Mouse (Mus musculus) embryonic fibroblast, embryonic 13.5 days (primary cell): ENCODE data around the gene Shroom3. TPM values are rescaled to one million over a fixed set of nuclear protein-coding genes. Genes with fewer than 3 reads are reported as not detected.

Source experiments
- H3K27ac ChIP-seq: 2 replicates; pipeline ENCODE4 v1.5.1; 2012; ENCODE audit warnings: low read length, control low read depth, inconsistent platforms; ENCODE audit not compliant: insufficient read depth
- H3K4me1 ChIP-seq: 2 replicates; pipeline ENCODE4 v1.6.1; 2011; ENCODE audit warnings: low read length; ENCODE audit not compliant: control insufficient read depth, insufficient read depth
- H3K4me3 ChIP-seq: 2 replicates; pipeline ENCODE4 v1.5.1; 2011; ENCODE audit warnings: mild to moderate bottlenecking, control low read depth, low read length; ENCODE audit not compliant: insufficient read depth
- CTCF ChIP-seq: IDR thresholded peaks from 2 replicates; pipeline ENCODE4 v1.5.1; 2011; ENCODE audit warnings: mild to moderate bottlenecking, control low read depth, low read length, moderate library complexity, borderline replicate concordance; ENCODE audit not compliant: insufficient read depth
- POLR2A ChIP-seq: IDR thresholded peaks from 2 replicates; pipeline ENCODE4 v1.6.1; 2011; ENCODE audit warnings: low read depth, mild to moderate bottlenecking, control low read depth, low read length, moderate library complexity
- polyA plus RNA-seq: library from polyadenylated mRNA; stranded (reverse); fragments of >200 nt; gene quantifications from 2 replicates; pipeline ENCODE4 v1.2.4, GENCODE M21; 2011; ENCODE audit warnings: low read depth; ENCODE audit not compliant: missing spikeins, insufficient read length

Gene Shroom3
- polyA plus RNA-seq, 1 experiment = 1.2 TPM

DNA sequence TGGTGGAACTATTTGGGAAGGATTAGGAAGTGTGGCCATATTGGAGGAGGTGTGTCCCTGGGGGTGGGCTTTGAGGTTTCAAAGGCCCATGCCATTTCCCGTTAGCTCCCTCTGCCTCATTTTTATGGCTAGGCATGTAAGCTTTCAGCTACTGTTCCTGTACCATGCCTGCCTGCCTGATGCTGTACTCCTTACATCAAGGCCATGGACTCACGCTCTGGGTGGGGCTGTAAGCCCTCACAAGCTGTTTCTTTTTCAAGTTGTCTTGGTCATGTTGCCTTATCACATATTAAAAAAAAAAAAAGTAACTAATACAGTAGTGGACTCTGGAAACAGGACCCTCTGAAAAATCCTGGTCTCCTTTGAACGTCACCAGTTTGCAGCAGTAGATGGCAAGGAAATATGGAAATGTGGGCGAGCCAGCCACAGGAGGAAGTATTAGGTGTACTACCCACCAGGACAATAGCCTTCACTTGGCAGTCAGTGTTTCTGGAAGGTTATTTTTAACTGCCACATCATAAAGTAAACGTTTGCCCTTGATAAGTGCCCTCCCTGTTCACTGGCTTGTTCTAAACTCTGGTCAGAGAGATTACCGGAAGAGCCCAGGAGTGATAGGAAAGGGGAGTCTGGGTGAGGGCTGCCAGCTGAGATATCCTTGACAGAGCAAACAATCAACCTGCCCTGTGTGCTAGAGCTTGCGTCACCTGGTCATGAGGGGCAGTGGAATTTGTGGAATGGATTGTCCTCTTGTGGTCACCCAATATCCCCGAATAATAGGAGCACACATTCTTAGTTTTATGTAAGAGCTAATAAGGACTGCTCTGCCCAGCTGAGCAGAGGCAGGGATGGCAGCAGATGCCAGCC is 62.4 kb downstream of the Shroom3 start:
- no peak for TF ChIP-seq CTCF
- TF ChIP-seq POLR2A = no peak
- Histone ChIP-seq H3K4me1 (no peaks in the 10 kb centered on the region), H3K27ac (no peak overlapping the region), H3K4me3 (no peak overlapping the region)

DNA sequence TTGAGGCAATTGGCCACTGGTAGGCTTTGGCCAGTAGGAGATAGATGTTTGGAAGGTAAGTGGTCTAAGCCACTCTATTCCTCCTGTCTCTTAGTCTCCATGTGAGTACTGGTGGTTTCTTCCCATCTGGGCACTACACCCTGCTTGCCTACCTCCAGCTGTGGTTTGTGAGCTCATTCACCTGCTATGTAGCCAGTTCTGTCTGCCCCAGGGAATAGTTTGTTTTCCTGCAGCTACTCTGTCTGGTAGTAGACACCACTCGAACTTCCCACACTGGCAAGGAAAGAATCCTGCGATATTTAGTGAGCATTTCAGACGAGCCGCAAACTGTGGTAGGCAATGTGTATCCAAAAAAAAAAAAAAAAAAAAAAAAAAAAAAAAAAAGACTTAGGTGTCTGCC is 68.3 kb downstream of the Shroom3 start:
- Histone ChIP-seq H3K4me3 (no peak overlapping the region), H3K4me1 (peaks cover 3% of the 10 kb centered on the region; the same call in 1 of the 2 replicates), H3K27ac (no peak overlapping the region)
- no peak for TF ChIP-seq CTCF
- TF ChIP-seq POLR2A = no peak

DNA sequence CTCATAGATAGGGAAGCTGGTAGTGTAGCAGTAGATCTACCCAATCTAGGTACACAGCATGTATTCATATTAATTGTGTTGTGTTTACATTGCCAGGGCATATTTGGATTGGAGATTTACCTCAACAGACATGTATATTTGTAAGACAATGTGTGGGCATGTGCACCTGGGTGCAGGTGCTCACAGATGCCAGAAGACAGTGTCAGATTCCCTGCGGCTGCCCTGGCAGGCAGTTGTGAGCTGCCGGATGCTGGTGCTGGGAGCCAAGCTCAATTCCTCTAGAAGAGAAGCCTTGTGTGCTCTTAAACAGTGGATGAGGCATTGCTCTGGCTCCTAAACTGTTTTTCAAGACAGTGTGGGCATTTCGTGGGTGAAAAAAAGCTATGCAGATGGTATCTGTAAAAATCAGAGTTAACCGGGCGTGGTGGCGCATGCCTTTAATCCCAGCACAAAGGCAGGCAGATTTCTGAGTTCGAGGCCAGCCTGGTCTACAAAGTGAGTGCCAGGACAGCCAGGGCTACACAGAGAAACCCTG is 72.1 kb downstream of the Shroom3 start:
- Histone ChIP-seq H3K27ac (no peak overlapping the region), H3K4me1 (peaks cover 3% of the 10 kb centered on the region; the same call in 1 of the 2 replicates), H3K4me3 (no peak overlapping the region)
- TF ChIP-seq CTCF (no peak), POLR2A (no peak)

DNA sequence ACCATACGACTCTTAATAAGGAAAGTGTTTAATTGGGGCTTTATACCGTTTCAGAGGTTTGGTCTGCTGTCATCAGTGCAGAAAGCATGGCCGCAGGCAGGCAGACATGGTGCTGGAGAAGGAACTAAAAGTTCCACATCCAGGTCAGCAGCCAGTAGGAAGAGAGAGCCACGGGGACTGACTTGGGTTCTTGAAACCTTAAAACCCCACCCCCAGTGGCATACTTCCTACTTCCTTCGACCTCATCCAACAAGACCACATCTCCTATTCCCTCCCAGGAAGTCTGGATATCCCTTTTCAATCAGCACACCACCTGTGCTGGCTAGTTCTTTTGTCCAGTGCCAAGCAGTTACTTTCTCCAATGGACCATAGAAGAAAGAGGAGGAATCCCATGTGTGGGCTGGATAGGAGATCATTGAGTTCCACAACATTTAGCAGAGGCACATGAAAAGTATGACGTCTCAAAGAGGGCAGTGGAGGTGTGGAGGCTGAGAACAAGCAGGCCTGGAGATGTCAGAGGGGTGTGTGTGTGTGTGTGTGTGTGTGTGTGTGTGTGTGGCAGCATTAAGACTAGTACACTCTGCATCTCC is 76.0 kb downstream of the Shroom3 start:
- peaks cover 8% of the 10 kb centered on the region for H3K4me1 ChIP-seq

DNA sequence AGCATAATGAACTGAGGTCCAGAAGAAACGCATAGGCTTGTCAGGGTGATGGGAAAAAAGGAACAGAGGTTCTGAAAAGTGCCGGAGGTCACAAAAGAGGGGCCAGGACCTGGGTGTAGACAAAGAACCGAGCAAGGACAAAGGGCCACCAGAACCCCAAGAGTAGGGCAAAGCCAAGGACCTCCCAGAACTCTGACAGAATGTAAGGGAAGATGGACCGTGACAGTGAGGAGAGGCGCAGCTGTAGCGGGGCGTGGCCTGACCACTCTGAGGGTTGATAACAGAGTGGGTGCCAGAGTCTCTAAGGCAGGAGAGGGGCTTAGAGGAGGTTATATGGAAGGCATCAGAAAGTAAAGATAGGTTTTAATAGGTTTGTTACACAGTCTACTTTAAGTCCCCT is 77.3 kb downstream of the Shroom3 start:
- no peak overlapping the region for H3K27ac ChIP-seq
- peaks cover 8% of the 10 kb centered on the region for H3K4me1 ChIP-seq
- TF ChIP-seq POLR2A (no peak), CTCF (no peak)
- H3K4me3 ChIP-seq = no peak overlapping the region

More for the DNA sequence above, 76.0 kb downstream of the Shroom3 start:
- no peak overlapping the region for H3K4me3 ChIP-seq
- no peak overlapping the region for H3K27ac ChIP-seq
- TF ChIP-seq CTCF (no peak), POLR2A (no peak)

DNA sequence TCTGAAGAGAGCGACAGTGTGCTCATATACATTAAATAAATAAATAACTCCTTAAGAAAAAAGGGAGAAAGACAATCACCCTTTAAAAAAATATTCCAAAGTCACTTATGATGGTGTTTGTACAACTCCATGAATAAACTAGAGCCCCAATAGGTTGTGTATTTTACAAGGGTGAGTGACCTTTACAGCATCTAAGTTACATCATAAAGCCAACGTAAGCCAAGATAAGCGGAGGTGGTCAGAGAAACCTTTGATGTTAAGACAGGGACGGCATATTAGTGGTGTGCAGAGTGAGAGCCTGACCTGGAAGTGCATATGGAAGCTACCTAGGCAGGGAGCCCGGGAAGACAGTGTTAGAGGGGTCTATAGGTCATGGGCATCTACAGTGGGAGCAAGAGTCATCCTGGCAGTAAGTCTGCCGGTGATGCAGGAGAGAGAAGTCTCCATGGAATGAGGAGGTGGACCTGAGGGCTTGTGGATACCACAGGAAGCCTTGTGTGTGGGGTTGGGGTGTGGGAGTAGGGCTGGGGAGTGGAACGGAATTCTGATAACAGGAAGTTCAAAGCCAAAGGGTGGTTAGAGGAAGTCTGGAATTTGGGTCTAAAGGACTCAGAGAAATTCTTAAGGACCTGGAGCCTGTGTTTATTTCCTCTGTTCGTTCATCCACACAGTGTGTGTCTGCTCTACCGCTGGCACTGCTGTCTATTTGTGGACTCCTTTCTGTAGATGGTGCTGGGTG is 78.5 kb downstream of the Shroom3 start:
- TF ChIP-seq CTCF = no peak
- TF ChIP-seq POLR2A = no peak
- Histone ChIP-seq H3K4me1 (peaks cover 8% of the 10 kb centered on the region), H3K27ac (no peak overlapping the region), H3K4me3 (no peak overlapping the region)

DNA sequence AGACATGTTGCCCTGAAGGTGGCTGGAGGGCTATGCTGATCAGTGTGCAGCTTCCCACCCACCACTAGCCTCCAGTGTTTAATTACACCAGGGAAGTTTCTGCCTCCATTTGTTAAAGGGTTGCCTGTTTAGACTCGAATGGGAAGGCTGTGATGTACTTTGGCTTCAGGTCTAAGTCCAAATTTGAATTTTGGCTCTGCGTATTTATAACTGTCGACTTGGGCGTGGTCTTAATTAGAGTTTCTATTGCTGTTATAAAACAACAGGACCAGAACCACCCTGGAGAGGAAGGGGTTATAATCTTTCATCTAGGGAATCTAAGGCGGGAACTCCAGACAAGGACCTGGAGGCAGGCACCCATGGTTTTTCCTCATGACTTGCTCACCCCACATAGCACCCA is 79.2 kb downstream of the Shroom3 start:
- H3K4me3 ChIP-seq = no peak overlapping the region
- TF ChIP-seq CTCF = no peak
- no peak for TF ChIP-seq POLR2A
- peaks cover 8% of the 10 kb centered on the region for H3K4me1 ChIP-seq
- H3K27ac ChIP-seq = no peak overlapping the region

DNA sequence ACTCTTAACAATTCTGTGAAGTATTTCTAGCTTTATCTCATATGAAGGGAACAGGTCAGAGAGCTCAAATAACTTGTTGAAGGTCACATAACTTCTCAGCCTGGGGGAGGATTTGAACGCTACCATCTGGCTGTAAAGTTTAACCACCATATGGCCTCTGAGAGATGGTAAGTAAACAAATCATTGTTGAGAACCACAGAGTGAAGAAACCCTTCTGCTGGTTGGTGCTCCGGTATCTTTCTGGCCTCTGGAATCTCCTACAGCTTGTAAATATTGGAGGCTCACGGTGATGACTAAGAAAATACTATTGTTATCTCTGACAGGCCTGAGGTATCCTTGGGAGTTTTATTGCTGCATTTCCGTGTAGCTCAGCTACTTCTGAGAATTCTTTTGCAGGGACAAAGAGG is 80.3 kb downstream of the Shroom3 start:
- H3K4me1 ChIP-seq = peaks cover 8% of the 10 kb centered on the region
- no peak for TF ChIP-seq CTCF
- no peak for TF ChIP-seq POLR2A
- peak overlapping the region; percentile 32; the same call in 1 of the 2 replicates for H3K27ac ChIP-seq
- H3K4me3 ChIP-seq = no peak overlapping the region

DNA sequence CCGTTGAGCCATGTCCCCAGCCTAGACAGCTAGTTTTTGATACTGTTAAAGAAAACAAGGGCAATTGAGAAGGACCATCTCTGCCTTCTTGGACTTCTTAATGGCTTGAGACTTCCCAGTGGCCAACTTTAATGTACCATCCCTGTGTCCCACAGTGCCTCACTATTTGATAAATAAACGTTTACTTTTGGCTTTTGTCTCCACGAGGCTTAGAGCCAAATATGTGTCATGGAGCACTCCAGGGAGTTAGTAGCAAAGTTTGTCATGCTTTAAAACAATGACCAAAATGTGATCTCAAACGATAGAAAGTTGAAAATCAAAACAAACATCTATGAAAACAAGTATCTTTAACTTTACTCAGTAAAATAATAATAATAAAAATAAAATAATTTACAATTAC is 83.1 kb downstream of the Shroom3 start:
- peaks cover 8% of the 10 kb centered on the region for H3K4me1 ChIP-seq
- H3K27ac ChIP-seq = no peak overlapping the region
- no peak for TF ChIP-seq CTCF
- TF ChIP-seq POLR2A = no peak

More for the DNA sequence above, 83.1 kb downstream of the Shroom3 start:
- no peak overlapping the region for H3K4me3 ChIP-seq
